Mouse (Mus musculus): ENCODE measurements around the gene Fastk. TPM values are rescaled to one million over a fixed set of nuclear protein-coding genes. Genes with fewer than 3 reads are reported as not detected.
A peak's percentile ranks its signal among the peaks of the same experiment; 100 is the strongest.

The Fastk gene
- polyA plus RNA-seq, 1 experiment from 2014 or later, result 93.7 TPM

DNA sequence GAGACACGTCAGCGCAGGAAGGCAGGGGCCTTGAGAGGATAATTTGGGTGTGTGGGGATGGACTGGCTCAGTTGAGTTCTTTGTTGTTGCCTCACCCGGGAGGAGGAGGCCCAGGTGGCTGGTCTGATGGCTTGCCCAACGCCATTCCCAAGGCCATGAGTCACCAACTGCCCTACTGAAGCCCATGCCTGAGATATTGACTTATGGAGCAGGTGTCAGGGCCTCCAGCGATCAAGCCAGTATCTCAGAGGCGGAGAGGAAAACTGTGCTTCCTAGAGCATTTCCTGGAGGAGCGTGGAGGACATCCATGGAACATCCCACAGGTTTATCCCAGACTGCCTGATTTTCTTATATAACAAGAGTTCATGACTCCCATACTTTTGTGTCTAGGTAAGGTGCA lies 52.4 kb downstream of the Fastk start:
- no peak for ATAC-seq (ENCODE audit: insufficient read depth, low FRiP score, low TSS enrichment)
- H3K4me3 ChIP-seq (ENCODE audit: low read depth, low read length), result no peak overlapping the region

DNA sequence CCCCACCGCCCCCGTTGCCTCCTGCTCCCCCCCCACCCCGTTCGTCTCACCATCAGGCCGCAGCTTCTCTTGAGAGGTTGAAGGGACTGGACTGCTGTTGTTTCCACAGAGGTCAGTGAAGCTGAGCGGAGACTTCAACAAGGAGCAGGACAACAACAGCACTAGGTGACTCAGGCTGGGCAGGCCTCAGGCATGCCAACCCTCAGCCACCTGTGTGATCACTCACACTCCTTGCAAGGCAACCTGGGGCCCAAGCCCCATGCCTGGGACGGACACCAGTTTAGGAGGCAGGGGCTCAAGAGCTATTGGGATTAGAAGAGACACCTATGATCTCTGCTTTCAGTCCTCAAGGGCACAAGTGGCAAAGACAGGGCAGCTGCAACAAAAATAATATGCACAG lies 53.2 kb downstream of the Fastk start, which contains the start of gene Atg9b:
Gene Atg9b (minus strand): TSS at position 280 of the 400 bp plus-strand sequence.
- Histone ChIP-seq H3K27ac (ENCODE audit: low read depth, low read length) (no peak within 1 kb of the TSS), H3K27me3 (ENCODE audit: control insufficient read depth, insufficient read depth, low read length) (peaks cover 18% of the 10 kb centered on the region), H3K4me3 (ENCODE audit: low read depth, low read length) (no peak within 1 kb of the TSS), H3K4me2 (ENCODE audit: low read depth) (no peak within 1 kb of the TSS), H3K9ac (ENCODE audit: low read length) (no peak within 1 kb of the TSS), H3K4me1 (ENCODE audit: control insufficient read depth, insufficient read depth, low read length) (peaks cover 13% of the 10 kb centered on the region), H3K36me3 (ENCODE audit: control insufficient read depth, insufficient read depth, low read length) (no peaks in the 10 kb centered on the region), H3K9me3 (ENCODE audit: control insufficient read depth, low read length) (no peaks in the 10 kb centered on the region)
- DNase-seq (ENCODE audit: low spot score) (no peak), ATAC-seq (ENCODE audit: insufficient read depth, low FRiP score, low TSS enrichment) (no peak)
- 84% methylated on average over 7 of the region's 7 CpGs for WGBS

More for the DNA sequence above, 52.4 kb downstream of the Fastk start:
- no peak overlapping the region for H3K27ac ChIP-seq (ENCODE audit: low read depth, low read length)
- WGBS, result 73% methylated on average over 7 of the region's 7 CpGs
- H3K9me3 ChIP-seq (ENCODE audit: control insufficient read depth, low read length), result no peaks in the 10 kb centered on the region
- H3K27me3 ChIP-seq (ENCODE audit: control insufficient read depth, insufficient read depth, low read length), result peaks cover 10% of the 10 kb centered on the region
- no peaks in the 10 kb centered on the region for H3K36me3 ChIP-seq (ENCODE audit: control insufficient read depth, insufficient read depth, low read length)
- H3K9ac ChIP-seq (ENCODE audit: low read length), result no peak overlapping the region
- no peak overlapping the region for H3K4me2 ChIP-seq (ENCODE audit: low read depth)
- H3K4me1 ChIP-seq (ENCODE audit: control insufficient read depth, insufficient read depth, low read length), result peaks cover 7% of the 10 kb centered on the region; the same call in 1 of the 2 replicates
- no peak for DNase-seq (ENCODE audit: low spot score)

DNA sequence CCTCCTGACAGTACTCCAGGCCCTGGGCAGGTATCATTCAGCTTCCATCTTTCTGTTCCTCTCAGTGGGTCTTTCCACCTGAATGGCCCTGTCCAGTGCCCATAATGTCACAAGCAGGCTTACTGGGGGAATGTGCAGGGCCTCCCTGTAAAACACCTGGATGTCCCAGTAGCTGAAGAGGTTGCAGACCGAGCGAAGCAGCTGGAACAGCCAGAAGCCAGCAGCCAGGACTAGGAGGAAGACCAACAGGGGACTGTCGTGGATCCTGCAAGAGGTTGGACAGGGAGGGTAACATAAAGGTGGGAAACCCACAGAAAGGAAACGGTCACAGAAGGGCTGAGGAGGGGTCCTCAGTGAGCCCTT lies 55.4 kb downstream of the Fastk start:
- no peaks in the 10 kb centered on the region for H3K9me3 ChIP-seq (ENCODE audit: control insufficient read depth, low read length)
- H3K4me3 ChIP-seq (ENCODE audit: low read depth, low read length), result no peak overlapping the region
- no peak overlapping the region for H3K9ac ChIP-seq (ENCODE audit: low read length)
- no peaks in the 10 kb centered on the region for H3K36me3 ChIP-seq (ENCODE audit: control insufficient read depth, insufficient read depth, low read length)
- ATAC-seq (ENCODE audit: insufficient read depth, low FRiP score, low TSS enrichment) (no peak), DNase-seq (ENCODE audit: low spot score) (no peak)
- peaks cover 29% of the 10 kb centered on the region for H3K27me3 ChIP-seq (ENCODE audit: control insufficient read depth, insufficient read depth, low read length)
- no peak overlapping the region for H3K27ac ChIP-seq (ENCODE audit: low read depth, low read length)
- no peak overlapping the region for H3K4me2 ChIP-seq (ENCODE audit: low read depth)
- 86% methylated on average over 4 of the region's 4 CpGs for WGBS
- peaks cover 17% of the 10 kb centered on the region for H3K4me1 ChIP-seq (ENCODE audit: control insufficient read depth, insufficient read depth, low read length)

DNA sequence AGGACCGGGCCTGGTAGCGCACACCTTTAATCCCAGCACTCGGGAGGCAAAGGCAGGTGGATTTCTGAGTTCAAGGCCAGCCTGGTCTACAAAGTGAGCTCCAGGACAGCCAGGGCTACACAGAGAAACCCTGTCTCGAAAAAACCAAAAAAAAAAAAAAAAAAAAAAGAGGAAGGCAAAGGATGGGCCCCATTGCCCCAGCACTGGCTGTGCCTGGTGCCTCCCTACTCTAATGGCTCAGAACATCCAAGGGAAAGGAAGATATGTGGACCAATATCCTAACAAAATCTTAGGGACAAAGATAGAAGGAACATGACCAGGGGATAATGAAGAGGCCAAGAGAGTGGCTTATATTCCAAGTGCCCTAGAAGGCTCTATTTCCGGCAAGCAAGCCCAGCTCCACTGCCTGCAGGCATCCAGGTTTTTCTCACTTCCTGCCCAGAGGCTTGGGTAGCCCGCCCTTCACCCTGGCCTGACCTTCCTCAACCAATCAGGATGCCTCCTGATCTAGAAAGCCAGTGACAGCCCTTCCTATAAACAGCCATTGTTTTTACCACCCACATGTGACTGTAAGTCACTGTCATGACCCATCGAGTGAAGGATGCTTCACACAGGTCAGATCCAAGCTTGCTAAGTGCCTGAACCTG lies 56.0 kb downstream of the Fastk start:
- 48% methylated on average over 6 of the region's 7 CpGs for WGBS
- Histone ChIP-seq H3K27me3 (ENCODE audit: control insufficient read depth, insufficient read depth, low read length) (peaks cover 29% of the 10 kb centered on the region), H3K9ac (ENCODE audit: low read length) (no peak overlapping the region), H3K27ac (ENCODE audit: low read depth, low read length) (no peak overlapping the region), H3K4me1 (ENCODE audit: control insufficient read depth, insufficient read depth, low read length) (peaks cover 17% of the 10 kb centered on the region), H3K4me2 (ENCODE audit: low read depth) (no peak overlapping the region), H3K4me3 (ENCODE audit: low read depth, low read length) (no peak overlapping the region), H3K9me3 (ENCODE audit: control insufficient read depth, low read length) (no peaks in the 10 kb centered on the region), H3K36me3 (ENCODE audit: control insufficient read depth, insufficient read depth, low read length) (no peaks in the 10 kb centered on the region)
- peak; percentile 36 for DNase-seq (ENCODE audit: low spot score)
- no peak for ATAC-seq (ENCODE audit: insufficient read depth, low FRiP score, low TSS enrichment)

Other genes starting within 250 kb of the Fastk start
- gene Kcnh2, start 93.7 kb downstream of the Fastk start, polyA plus RNA-seq (2014; fragmentation: Nextera tagmentation; extraction: Ambion mirVana), result 16.5 and 18.6 TPM in 2 replicates
- 6.1 and 6.7 TPM in 2 replicates for gene Nos3, start 80.5 kb downstream of the Fastk start, polyA plus RNA-seq (2014; fragmentation: Nextera tagmentation; extraction: Ambion mirVana)
- gene Atg9b, start 53.1 kb downstream of the Fastk start, polyA plus RNA-seq (2014; fragmentation: Nextera tagmentation; extraction: Ambion mirVana), result 0.54 and 0.89 TPM in 2 replicates
- gene Abcb8, start 51.6 kb downstream of the Fastk start, polyA plus RNA-seq (2014; fragmentation: Nextera tagmentation; extraction: Ambion mirVana), result 45.8 and 47.0 TPM in 2 replicates
- 0.12 and 0.54 TPM in 2 replicates for gene Asic3, start 31.9 kb downstream of the Fastk start, polyA plus RNA-seq (2014; fragmentation: Nextera tagmentation; extraction: Ambion mirVana)
- 59.1 and 64.9 TPM in 2 replicates for gene Cdk5, start 21.8 kb downstream of the Fastk start, polyA plus RNA-seq (2014; fragmentation: Nextera tagmentation; extraction: Ambion mirVana)
- 18.0 and 18.1 TPM in 2 replicates for gene Slc4a2, start 21.4 kb downstream of the Fastk start, polyA plus RNA-seq (2014; fragmentation: Nextera tagmentation; extraction: Ambion mirVana)
- 31.5 and 33.1 TPM in 2 replicates for gene Tmub1, start 2.6 kb upstream of the Fastk start, polyA plus RNA-seq (2014; fragmentation: Nextera tagmentation; extraction: Ambion mirVana)
- 61.0 and 72.0 TPM in 2 replicates for gene Agap3, start 6.9 kb upstream of the Fastk start, polyA plus RNA-seq (2014; fragmentation: Nextera tagmentation; extraction: Ambion mirVana)
- 0.92 and 1.3 TPM in 2 replicates for gene Gbx1, start 81.9 kb upstream of the Fastk start, polyA plus RNA-seq (2014; fragmentation: Nextera tagmentation; extraction: Ambion mirVana)
- 0.38 TPM in 1 of 2 replicates, not detected in the other for gene Asb10, start 95.7 kb upstream of the Fastk start, polyA plus RNA-seq (2014; fragmentation: Nextera tagmentation; extraction: Ambion mirVana)
- not detected in 2 replicates for gene 4931409K22Rik, start 111.5 kb upstream of the Fastk start, polyA plus RNA-seq (2014; fragmentation: Nextera tagmentation; extraction: Ambion mirVana)
- gene Abcf2, start 132.2 kb upstream of the Fastk start, polyA plus RNA-seq (2014; fragmentation: Nextera tagmentation; extraction: Ambion mirVana), result 136 and 147 TPM in 2 replicates
- 10.3 and 13.0 TPM in 2 replicates for gene Chpf2, start 141.5 kb upstream of the Fastk start, polyA plus RNA-seq (2014; fragmentation: Nextera tagmentation; extraction: Ambion mirVana)
- gene Smarcd3, start 179.1 kb upstream of the Fastk start, polyA plus RNA-seq (2014; fragmentation: Nextera tagmentation; extraction: Ambion mirVana), result 43.7 and 49.3 TPM in 2 replicates
- 40.5 and 41.8 TPM in 2 replicates for gene Nub1, start 240.2 kb upstream of the Fastk start, polyA plus RNA-seq (2014; fragmentation: Nextera tagmentation; extraction: Ambion mirVana)